Mouse (Mus musculus): Measurements from ENCODE around the gene Ccdc151. TPM values are rescaled to one million over a fixed set of nuclear protein-coding genes. Genes with fewer than 3 reads are reported as not detected.
A peak's percentile ranks its signal among the peaks of the same experiment; 100 is the strongest.

Ccdc151 gene
- total RNA-seq, 2 experiments from 2014 or later, result 0.77 to 1.1 TPM

GRCm38 (mm10) chr9:22000296-22000695 is 2.1 kb downstream of the Ccdc151 start:
- no peak for DNase-seq (ENCODE audit: low spot score in 2 of 2)

GRCm38 (mm10) chr9:21996178-21996867 is 6.1 kb downstream of the Ccdc151 start:
- no peak for DNase-seq (ENCODE audit: low spot score in 2 of 2)

GRCm38 (mm10) chr9:21992227-21992626 is 10.2 kb downstream of the Ccdc151 start:
- no peak for DNase-seq (ENCODE audit: low spot score in 2 of 2)

GRCm38 (mm10) chr9:21989230-21990110 is 13.0 kb downstream of the Ccdc151 start, which contains the start of gene Rgl3:
TSS of gene Rgl3 (minus strand) at chr9:21989446.
- DNase-seq (ENCODE audit: low spot score in 2 of 2), result peak; percentile 80 to 83

- peak in 1 of 2 experiments; percentile 18 for DNase-seq (ENCODE audit: low spot score in 2 of 2)
Observed at GRCm38 (mm10) chr9:21988421-21989101, 13.9 kb downstream of the Ccdc151 start.

- peak in 1 of 2 experiments; percentile 30 for DNase-seq (ENCODE audit: low spot score in 2 of 2)
Observed at GRCm38 (mm10) chr9:21987592-21988342, 14.7 kb downstream of the Ccdc151 start.

- DNase-seq (ENCODE audit: low spot score in 2 of 2), result no peak
Observed at GRCm38 (mm10) chr9:21983911-21984310, 18.5 kb downstream of the Ccdc151 start.

- DNase-seq (ENCODE audit: low spot score in 2 of 2), result no peak
Observed at GRCm38 (mm10) chr9:21978398-21979128, 23.9 kb downstream of the Ccdc151 start.

GRCm38 (mm10) chr9:21977972-21978371 is 24.5 kb downstream of the Ccdc151 start:
- peak; percentile 61 to 68 for DNase-seq (ENCODE audit: low spot score in 2 of 2)

- no peak for DNase-seq (ENCODE audit: low spot score in 2 of 2)
Observed at GRCm38 (mm10) chr9:21977331-21977730, 25.1 kb downstream of the Ccdc151 start.

GRCm38 (mm10) chr9:21976626-21977175 is 25.7 kb downstream of the Ccdc151 start:
- no peak for DNase-seq (ENCODE audit: low spot score in 2 of 2)

GRCm38 (mm10) chr9:21969304-21969703 is 33.1 kb downstream of the Ccdc151 start:
- no peak for DNase-seq (ENCODE audit: low spot score in 2 of 2)

- no peak for DNase-seq (ENCODE audit: low spot score in 2 of 2)
Observed at GRCm38 (mm10) chr9:21968883-21969282, 33.6 kb downstream of the Ccdc151 start.

- no peak for DNase-seq (ENCODE audit: low spot score in 2 of 2)
Observed at GRCm38 (mm10) chr9:21963417-21963816, 39.0 kb downstream of the Ccdc151 start, which contains the start of gene Epor. TSS of gene Epor (minus strand) at chr9:21963506.

GRCm38 (mm10) chr9:21962416-21963059 is 39.9 kb downstream of the Ccdc151 start:
- DNase-seq (ENCODE audit: low spot score in 2 of 2), result peak in 1 of 2 experiments; percentile 55

- no peak for DNase-seq (ENCODE audit: low spot score in 2 of 2)
Observed at GRCm38 (mm10) chr9:21962010-21962409, 40.4 kb downstream of the Ccdc151 start.

- no peak for DNase-seq (ENCODE audit: low spot score in 2 of 2)
Observed at GRCm38 (mm10) chr9:21961366-21961980, 41.0 kb downstream of the Ccdc151 start.

GRCm38 (mm10) chr9:21960558-21961208 is 41.8 kb downstream of the Ccdc151 start:
- no peak for DNase-seq (ENCODE audit: low spot score in 2 of 2)
